Mouse (Mus musculus) myocyte (in vitro differentiated cells): ENCODE results near the gene Stmnd1.
A peak's percentile ranks its signal among the peaks of the same experiment; 100 is the strongest.

Source experiments
- MYOD1 ChIP-seq, 3 experiments: IDR thresholded peaks; one replicate each; pipeline ENCODE4 v1.6.1; 2011; ENCODE audit warnings: control low read depth in 2 of 3, low read depth in 2 of 3, mild to moderate bottlenecking in 2 of 3, moderate library complexity in 1 of 3; ENCODE audit not compliant: insufficient read length in 2 of 3, control insufficient read depth in 1 of 3
- POLR2A ChIP-seq: IDR thresholded peaks from one replicate; pipeline ENCODE4 v1.6.1; 2011; ENCODE audit warnings: low read depth, mild to moderate bottlenecking, control low read depth, moderate library complexity; ENCODE audit not compliant: insufficient read length

GRCm38 (mm10) chr13:46287801-46288200 lies 14.3 kb downstream of the Stmnd1 start:
- TF ChIP-seq MYOD1 (IDR thresholded peaks at IDR 0.05; ENCODE audit: control insufficient read depth in 1 of 3, insufficient read length in 2 of 3, low read depth in 2 of 3), result peak; percentile 95 to 98 (median 96)
- TF ChIP-seq POLR2A, result no peak
